Mouse (Mus musculus) MEL (cell line): Measurements from ENCODE around the gene Gm12248.

Experiments
- CHD1 ChIP-seq: IDR thresholded peaks from 2 replicates; pipeline ENCODE4 v1.6.1; 2012; ENCODE audit warnings: low read depth, mild to moderate bottlenecking, inconsistent platforms, low read length, improper control_type of control experiment
- CTCF ChIP-seq, 3 experiments: IDR thresholded peaks in 2 of 3; conservative IDR thresholded peaks in 1 of 3; 2 replicates each; pipeline ENCODE4 v1.5.1; 2011 to 2012; ENCODE audit warnings: low read length in 3 of 3, low read depth in 2 of 3, mild to moderate bottlenecking in 2 of 3, improper control_type of control experiment in 1 of 3, inconsistent platforms in 1 of 3, mixed read lengths in 1 of 3, moderate library complexity in 1 of 3; ENCODE audit not compliant: control insufficient read depth in 1 of 3, insufficient read depth in 1 of 3, poor library complexity in 1 of 3, severe bottlenecking in 1 of 3
- ELF1 ChIP-seq: IDR thresholded peaks from 2 replicates; pipeline ENCODE4 v1.6.1; 2014; ENCODE audit warnings: low read depth, mild to moderate bottlenecking, inconsistent platforms, low read length, improper control_type of control experiment, moderate library complexity
- EP300 ChIP-seq, 2 experiments: IDR thresholded peaks; 2 replicates each; pipeline ENCODE4 v1.6.1; 2011; ENCODE audit warnings: improper control_type of control experiment in 2 of 2, low read length in 2 of 2, low read depth in 1 of 2, mild to moderate bottlenecking in 1 of 2
- ETS1 ChIP-seq: IDR thresholded peaks from 2 replicates; pipeline ENCODE4 v1.6.1; 2012; ENCODE audit warnings: low read depth, mild to moderate bottlenecking, inconsistent platforms, low read length, improper control_type of control experiment, moderate library complexity
- MAX ChIP-seq: IDR thresholded peaks from 2 replicates; pipeline ENCODE4 v1.6.1; 2011; ENCODE audit warnings: low read length, improper control_type of control experiment
- MAZ ChIP-seq: IDR thresholded peaks from 2 replicates; pipeline ENCODE4 v1.6.1; 2012; ENCODE audit warnings: low read depth, mild to moderate bottlenecking, inconsistent platforms, low read length, improper control_type of control experiment
- NELFE ChIP-seq: IDR thresholded peaks from 2 replicates; pipeline ENCODE4 v1.6.1; 2011; ENCODE audit warnings: low read depth, low read length, improper control_type of control experiment
- POLR2AphosphoS5 ChIP-seq: IDR thresholded peaks from 2 replicates; pipeline ENCODE4 v1.6.1; 2012; ENCODE audit warnings: low read depth, borderline replicate concordance, mild to moderate bottlenecking, inconsistent platforms, low read length, moderate library complexity, mixed read lengths
- TAL1 ChIP-seq: IDR thresholded peaks from 2 replicates; pipeline ENCODE4 v1.6.1; 2012; ENCODE audit warnings: mild to moderate bottlenecking, inconsistent platforms, low read length, moderate library complexity, mixed read lengths
- TCF12 ChIP-seq: IDR thresholded peaks from 2 replicates; pipeline ENCODE4 v1.6.1; 2014; ENCODE audit warnings: low read depth, mild to moderate bottlenecking, inconsistent platforms, low read length, improper control_type of control experiment, moderate library complexity
- UBTF ChIP-seq: IDR thresholded peaks from 2 replicates; pipeline ENCODE4 v1.6.1; 2012; ENCODE audit warnings: low read depth, mild to moderate bottlenecking, inconsistent platforms, low read length, improper control_type of control experiment, moderate library complexity, borderline replicate concordance; ENCODE audit not compliant: insufficient read depth
- USF1 ChIP-seq: IDR thresholded peaks from 2 replicates; pipeline ENCODE4 v1.6.1; 2014; ENCODE audit warnings: low read depth, mild to moderate bottlenecking, inconsistent platforms, low read length, improper control_type of control experiment, moderate library complexity

GRCm38 (mm10) chr11:58018287-58018686 lies 74.6 kb downstream of the Gm12248 start:
- TF ChIP-seq TCF12 = no peak
- no peak for TF ChIP-seq TAL1
- peak in 1 of 3 experiments; percentile 29; a peak in 1 of 6 replicates for TF ChIP-seq CTCF (IDR thresholded peaks at IDR 0.05 in 2 of 3, conservative IDR thresholded peaks at IDR 0.05 in 1 of 3; ENCODE audit: control insufficient read depth in 1 of 3, insufficient read depth in 1 of 3, low read depth in 2 of 3, low read length in 3 of 3, poor library complexity in 1 of 3, severe bottlenecking in 1 of 3)
- no peak for TF ChIP-seq POLR2AphosphoS5
- no peak for TF ChIP-seq ELF1
- no peak for TF ChIP-seq MAZ
- no peak for TF ChIP-seq CHD1
- TF ChIP-seq USF1 = no peak
- no peak for TF ChIP-seq EP300 (IDR thresholded peaks at IDR 0.05; ENCODE audit: low read depth in 1 of 2, low read length in 2 of 2)
- TF ChIP-seq MAX = no peak
- TF ChIP-seq ETS1 = no peak
- TF ChIP-seq NELFE = no peak
- TF ChIP-seq UBTF = no peak
